Mouse (Mus musculus) cerebellum, adult (tissue): ENCODE data around the gene Gm13277.
"Not testable (repeated sequence)": the region's sequence is repeated elsewhere in the genome, so short reads cannot be mapped to it uniquely, and the experiment has no call there.

Experiments used
- ATAC-seq: cut with Nextera tagmentation; 2 replicates; pipeline ENCODE4 v1.9.2; 2017; ENCODE audit warnings: mild to moderate bottlenecking, moderate library complexity, mixed read lengths; ENCODE audit not compliant: insufficient number of reproducible peaks, low FRiP score, low TSS enrichment

Gm13277 gene

DNA sequence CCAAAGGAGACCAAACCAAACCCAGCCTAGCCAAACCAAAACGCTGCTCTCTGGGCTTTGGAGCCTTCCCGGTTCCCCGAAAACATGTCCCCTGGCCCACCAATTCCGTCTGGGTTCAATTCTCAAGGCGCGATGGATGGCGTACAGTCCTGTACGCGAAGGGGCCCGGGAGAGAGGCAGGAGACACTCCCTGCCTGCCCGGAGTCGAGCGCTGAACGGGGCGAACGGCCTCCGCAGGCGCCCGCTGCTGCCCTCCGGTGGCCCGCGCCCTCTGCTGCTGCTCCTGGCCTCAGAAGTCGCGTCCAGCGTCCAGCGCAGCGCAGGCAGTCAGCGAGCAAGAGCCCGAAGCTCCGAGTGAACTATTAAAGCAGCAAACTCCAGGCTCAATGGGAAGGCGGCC, 6.1 kb upstream of the Gm13277 start:
- ATAC-seq: not testable (repeated sequence)

DNA sequence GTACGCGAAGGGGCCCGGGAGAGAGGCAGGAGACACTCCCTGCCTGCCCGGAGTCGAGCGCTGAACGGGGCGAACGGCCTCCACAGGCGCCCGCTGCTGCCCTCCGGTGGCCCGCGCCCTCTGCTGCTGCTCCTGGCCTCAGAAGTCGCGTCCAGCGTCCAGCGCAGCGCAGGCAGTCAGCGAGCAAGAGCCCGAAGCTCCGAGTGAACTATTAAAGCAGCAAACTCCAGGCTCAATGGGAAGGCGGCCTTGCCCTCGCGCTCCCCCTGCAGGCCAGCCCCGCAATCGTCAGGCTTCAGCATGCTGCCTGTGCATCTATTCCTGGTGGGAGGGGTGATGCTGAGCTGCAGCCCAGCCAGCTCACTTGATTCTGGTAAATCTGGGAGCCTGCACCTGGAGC, 3.0 kb upstream of the Gm13277 start, which contains the start of gene Gm13276:
TSS of gene Gm13276 (plus strand) at position 301 of the 400 bp plus-strand sequence.
- ATAC-seq: not testable (repeated sequence)

DNA sequence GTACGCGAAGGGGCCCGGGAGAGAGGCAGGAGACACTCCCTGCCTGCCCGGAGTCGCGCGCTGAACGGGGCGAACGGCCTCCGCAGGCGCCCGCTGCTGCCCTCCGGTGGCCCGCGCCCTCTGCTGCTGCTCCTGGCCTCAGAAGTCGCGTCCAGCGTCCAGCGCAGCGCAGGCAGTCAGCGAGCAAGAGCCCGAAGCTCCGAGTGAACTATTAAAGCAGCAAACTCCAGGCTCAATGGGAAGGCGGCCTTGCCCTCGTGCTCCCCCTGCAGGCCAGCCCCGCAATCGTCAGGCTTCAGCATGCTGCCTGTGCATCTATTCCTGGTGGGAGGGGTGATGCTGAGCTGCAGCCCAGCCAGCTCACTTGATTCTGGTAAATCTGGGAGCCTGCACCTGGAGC, 2.8 kb downstream of the Gm13277 start, which contains the start of gene Gm13278:
TSS of gene Gm13278 (plus strand) at position 301 of the 400 bp plus-strand sequence.
- ATAC-seq: not testable (repeated sequence)

DNA sequence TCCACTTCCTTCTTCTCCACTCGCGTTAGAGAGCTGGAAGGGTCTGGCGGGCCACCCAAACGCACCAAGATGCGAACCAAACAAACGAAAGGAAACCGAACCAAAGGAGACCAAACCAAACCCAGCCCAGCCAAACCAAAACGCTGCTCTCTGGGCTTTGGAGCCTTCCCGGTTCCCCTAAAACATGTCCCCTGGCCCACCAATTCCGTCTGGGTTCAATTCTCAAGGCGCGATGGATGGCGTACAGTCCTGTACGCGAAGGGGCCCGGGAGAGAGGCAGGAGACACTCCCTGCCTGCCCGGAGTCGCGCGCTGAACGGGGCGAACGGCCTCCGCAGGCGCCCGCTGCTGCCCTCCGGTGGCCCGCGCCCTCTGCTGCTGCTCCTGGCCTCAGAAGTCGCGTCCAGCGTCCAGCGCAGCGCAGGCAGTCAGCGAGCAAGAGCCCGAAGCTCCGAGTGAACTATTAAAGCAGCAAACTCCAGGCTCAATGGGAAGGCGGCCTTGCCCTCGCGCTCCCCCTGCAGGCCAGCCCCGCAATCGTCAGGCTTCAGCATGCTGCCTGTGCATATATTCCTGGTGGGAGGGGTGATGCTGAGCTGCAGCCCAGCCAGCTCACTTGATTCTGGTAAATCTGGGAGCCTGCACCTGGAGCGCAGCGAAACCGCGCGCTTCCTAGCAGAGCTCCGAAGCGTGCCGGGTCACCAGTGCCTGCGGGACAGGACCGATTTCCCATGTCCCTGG, 5.7 kb downstream of the Gm13277 start, which contains the start of gene Gm13275:
TSS of gene Gm13275 (plus strand) at position 552 of the 740 bp plus-strand sequence.
- not testable (repeated sequence) for ATAC-seq

DNA sequence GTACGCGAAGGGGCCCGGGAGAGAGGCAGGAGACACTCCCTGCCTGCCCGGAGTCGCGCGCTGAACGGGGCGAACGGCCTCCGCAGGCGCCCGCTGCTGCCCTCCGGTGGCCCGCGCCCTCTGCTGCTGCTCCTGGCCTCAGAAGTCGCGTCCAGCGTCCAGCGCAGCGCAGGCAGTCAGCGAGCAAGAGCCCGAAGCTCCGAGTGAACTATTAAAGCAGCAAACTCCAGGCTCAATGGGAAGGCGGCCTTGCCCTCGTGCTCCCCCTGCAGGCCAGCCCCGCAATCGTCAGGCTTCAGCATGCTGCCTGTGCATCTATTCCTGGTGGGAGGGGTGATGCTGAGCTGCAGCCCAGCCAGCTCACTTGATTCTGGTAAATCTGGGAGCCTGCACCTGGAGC, 8.7 kb downstream of the Gm13277 start, which contains the start of gene Gm13279:
TSS of gene Gm13279 (plus strand) at position 301 of the 400 bp plus-strand sequence.
- ATAC-seq: not testable (repeated sequence)

DNA sequence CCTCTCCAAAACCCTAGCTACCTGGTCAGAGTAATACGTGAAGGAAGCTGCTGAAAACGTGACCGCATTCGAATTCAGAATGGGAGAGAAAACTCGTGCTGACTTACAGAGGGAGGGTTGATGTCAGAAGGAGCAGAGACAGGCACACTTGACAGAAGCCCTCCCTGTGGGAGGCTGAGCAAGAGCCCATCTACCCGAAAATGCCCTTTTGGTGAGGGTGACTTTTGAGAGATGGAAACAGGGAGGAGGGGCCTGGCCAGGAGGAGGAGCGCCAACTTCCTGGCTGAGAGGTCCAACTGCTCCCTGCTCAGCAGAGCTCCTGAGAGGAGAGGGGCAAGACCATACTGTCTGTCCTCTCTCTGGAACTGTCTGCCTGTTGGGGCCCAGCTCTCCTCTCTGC, 10.9 kb downstream of the Gm13277 start, which contains the start of gene Gm13285:
TSS of gene Gm13285 (plus strand) at position 301 of the 400 bp plus-strand sequence.
- ATAC-seq: not testable (repeated sequence)

DNA sequence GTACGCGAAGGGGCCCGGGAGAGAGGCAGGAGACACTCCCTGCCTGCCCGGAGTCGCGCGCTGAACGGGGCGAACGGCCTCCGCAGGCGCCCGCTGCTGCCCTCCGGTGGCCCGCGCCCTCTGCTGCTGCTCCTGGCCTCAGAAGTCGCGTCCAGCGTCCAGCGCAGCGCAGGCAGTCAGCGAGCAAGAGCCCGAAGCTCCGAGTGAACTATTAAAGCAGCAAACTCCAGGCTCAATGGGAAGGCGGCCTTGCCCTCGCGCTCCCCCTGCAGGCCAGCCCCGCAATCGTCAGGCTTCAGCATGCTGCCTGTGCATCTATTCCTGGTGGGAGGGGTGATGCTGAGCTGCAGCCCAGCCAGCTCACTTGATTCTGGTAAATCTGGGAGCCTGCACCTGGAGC, 14.5 kb downstream of the Gm13277 start, which contains the start of gene Gm13287:
TSS of gene Gm13287 (plus strand) at position 301 of the 400 bp plus-strand sequence.
- not testable (repeated sequence) for ATAC-seq

DNA sequence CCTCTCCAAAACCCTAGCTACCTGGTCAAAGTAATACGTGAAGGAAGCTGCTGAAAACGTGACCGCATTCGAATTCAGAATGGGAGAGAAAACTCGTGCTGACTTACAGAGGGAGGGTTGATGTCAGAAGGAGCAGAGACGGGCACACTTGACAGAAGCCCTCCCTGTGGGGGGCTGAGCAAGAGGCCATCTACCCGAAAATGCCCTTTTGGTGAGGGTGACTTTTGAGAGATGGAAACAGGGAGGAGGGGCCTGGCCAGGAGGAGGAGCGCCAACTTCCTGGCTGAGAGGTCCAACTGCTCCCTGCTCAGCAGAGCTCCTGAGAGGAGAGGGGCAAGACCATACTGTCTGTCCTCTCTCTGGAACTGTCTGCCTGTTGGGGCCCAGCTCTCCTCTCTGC, 16.8 kb downstream of the Gm13277 start, which contains the start of gene Gm13288:
TSS of gene Gm13288 (plus strand) at position 301 of the 400 bp plus-strand sequence.
- not testable (repeated sequence) for ATAC-seq

DNA sequence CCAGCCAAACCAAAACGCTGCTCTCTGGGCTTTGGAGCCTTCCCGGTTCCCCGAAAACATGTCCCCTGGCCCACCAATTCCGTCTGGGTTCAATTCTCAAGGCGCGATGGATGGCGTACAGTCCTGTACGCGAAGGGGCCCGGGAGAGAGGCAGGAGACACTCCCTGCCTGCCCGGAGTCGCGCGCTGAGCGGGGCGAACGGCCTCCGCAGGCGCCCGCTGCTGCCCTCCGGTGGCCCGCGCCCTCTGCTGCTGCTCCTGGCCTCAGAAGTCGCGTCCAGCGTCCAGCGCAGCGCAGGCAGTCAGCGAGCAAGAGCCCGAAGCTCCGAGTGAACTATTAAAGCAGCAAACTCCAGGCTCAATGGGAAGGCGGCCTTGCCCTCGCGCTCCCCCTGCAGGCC, 17.3 kb downstream of the Gm13277 start:
- not testable (repeated sequence) for ATAC-seq

DNA sequence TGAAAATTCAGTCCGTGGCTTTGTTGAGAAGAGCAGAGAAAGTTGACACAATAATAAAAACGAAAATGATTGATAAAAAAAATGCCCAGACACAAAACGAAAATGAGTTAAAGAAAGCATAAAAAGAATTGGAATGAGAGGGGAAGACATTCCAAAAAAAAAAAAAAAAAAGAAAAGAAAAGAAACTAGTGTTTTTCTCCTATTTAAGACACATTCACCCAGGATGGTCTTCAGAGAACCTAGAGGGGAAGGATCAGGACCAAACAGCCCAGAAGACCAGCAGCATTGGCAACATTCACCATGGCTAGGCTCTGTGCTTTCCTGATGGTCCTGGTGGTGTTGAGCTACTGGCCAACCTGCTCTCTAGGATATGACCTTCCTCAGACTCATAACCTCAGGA, 27.5 kb downstream of the Gm13277 start, which contains the start of gene Ifna7:
TSS of gene Ifna7 (plus strand) at position 301 of the 400 bp plus-strand sequence.
- no peak for ATAC-seq

DNA sequence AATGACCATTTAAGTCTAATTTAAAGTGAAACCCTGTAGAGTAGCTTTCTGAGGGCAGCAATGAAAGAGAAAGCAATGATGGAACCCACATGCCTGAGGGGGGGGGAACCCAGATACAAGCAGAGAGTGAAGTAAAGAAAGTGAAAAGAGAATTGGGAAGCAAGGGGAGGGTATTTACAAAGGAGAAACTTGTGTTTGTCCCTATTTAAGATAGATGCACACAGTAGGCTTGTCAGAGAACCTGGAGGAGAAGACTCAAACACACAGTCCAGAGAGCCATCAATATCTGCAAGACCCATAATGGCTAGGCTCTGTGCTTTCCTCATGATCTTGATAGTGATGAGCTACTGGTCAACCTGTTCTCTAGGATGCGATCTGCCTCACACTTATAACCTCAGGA, 31.2 kb downstream of the Gm13277 start, which contains the start of gene Ifna11:
TSS of gene Ifna11 (plus strand) at position 301 of the 400 bp plus-strand sequence.
- ATAC-seq: no peak

DNA sequence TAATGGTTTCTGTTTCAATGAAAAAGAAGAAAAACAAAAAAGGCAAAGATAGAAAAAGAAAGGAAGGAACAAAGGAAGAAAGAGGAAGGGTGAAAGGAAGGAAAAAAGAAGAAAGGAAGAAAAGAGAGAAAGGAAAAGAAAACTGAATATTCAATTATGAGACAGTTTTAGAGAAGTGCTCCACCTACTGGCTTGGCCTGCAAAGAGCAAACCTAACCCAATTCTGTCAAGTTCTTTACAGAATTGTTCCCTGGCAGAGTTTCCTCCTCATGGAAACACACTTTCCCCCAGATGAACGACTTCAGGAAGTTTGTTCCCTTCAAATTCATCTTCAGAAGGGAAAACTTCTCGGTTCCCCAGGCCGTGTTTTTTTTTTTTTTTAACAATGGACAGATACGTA, 34.6 kb downstream of the Gm13277 start:
- ATAC-seq: no peak

DNA sequence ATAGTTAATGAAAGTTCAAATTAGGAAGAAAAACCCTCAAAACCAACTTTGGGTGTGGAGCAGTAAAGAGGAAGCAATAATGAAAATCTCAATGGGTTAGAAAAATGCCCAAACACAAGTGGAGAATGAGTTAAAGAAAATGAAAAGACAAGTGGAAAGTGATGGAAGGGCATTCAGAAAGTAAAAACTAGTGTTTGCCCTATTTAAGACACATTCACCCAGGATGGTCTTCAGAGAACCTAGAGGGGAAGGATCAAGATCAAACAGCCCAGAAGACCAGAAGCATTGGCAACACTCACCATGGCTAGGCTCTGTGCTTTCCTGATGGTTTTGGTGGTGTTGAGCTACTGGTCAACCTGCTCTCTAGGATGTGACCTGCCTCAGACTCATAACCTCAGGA, 38.7 kb downstream of the Gm13277 start, which contains the start of gene Ifna6:
TSS of gene Ifna6 (plus strand) at position 301 of the 400 bp plus-strand sequence.
- ATAC-seq: not testable (repeated sequence)

DNA sequence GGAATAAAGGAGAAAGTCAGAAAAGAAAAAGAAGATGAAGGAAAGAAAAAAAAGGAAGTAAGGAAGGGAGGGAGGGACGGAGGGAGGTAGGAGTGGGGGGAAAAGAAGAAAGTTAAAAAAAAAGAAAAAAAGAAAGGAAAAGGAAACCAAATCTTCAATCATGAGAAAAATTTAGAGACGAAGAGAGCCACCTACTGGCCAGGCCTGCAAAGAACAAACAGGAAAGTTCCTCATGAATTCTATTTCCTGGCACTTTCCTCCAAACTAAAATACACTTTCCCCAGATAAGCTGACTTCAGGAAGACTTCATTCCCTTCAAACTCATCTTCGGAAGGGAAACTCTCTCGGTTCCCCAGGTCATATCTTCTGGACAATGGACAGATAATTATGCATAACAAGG, 42.1 kb downstream of the Gm13277 start:
- ATAC-seq: no peak

DNA sequence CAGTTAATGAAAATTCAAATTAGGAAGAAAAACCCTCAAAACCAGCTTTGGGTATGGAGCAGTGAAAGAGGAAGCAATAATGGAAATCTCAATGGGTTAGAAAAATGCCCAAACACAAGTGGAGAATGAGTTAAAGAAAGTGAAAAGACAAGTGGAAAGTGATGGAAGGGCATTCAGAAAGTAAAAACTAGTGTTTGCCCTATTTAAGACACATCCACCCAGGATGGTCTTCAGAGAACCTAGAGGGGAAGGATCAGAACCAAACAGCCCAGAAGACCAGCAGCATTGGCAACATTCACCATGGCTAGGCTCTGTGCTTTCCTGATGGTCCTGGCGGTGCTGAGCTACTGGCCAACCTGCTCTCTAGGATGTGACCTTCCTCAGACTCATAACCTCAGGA, 46.8 kb downstream of the Gm13277 start, which contains the start of gene Ifna5:
TSS of gene Ifna5 (plus strand) at position 301 of the 400 bp plus-strand sequence.
- not testable (repeated sequence) for ATAC-seq
